Mouse (Mus musculus): ENCODE results near the gene Uchl3. TPM values are rescaled to one million over a fixed set of nuclear protein-coding genes. Genes with fewer than 3 reads are reported as not detected.

Gene Uchl3
- 27.3 and 33.3 TPM in 2 replicates for polyA plus RNA-seq (2012; ENCODE audit: insufficient read depth, insufficient read length, missing spikeins)

DNA sequence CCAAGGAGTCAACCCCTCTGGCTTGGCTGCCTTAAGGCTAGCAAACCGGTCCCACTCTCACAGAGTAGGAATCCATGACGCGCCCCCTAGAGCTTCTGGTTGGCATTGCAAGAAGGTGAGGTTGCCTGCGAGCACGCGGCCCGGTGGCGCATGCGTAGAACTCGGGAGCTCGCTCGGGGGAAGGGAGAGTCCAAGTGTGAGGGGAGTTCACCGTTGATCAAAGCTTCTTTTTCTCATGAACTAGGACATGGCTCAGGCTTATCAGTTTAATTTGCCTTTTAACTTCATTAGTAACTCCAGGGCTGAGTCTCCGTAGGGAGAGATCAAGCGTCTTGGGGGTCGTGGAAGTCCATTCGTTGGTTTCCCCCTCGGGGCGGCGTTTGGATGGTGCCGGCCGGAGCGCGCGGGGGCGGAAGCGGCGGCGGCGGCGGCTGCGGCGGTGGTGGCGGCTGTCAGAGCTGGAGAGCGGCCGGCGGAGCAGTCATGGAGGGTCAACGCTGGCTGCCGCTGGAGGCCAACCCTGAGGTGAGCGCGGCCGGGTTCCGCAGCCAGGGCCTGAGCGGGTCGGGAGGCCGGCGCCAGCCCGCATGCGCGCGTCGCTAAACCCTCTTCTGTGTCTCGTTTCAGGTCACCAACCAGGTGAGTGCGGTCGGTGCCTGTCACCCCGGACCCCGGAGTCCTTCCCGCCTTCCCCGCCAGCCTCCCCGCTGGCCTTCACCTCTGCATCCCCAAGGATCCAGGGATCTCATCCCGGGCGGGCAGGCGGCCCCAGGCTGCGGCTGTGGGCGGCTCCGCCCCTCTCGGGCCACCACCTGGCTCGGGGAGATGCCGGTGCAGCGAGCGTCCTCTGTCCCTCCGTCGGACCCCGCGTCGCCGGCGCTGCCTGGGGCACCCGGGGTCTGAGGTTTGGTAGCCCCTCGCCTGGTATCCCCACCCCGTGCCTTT lies at the start of gene Uchl3:
Uchl3 (plus strand) TSS at position 387 of the 945 bp plus-strand sequence.
- Histone ChIP-seq H3K4me3 (ENCODE audit: insufficient read depth, low read length) (peak within 1 kb of the TSS; percentile 91), H3K4me1 (ENCODE audit: control insufficient read depth, insufficient read depth, low read length) (peaks cover 13% of the 10 kb centered on the region), H3K27ac (ENCODE audit: insufficient read depth, low read depth, low read length) (peak within 1 kb of the TSS; percentile 55)
- TF ChIP-seq CTCF (IDR thresholded peaks at IDR 0.05; ENCODE audit: low read depth, low read length) = peak; percentile 78
- no peak for TF ChIP-seq POLR2A (IDR thresholded peaks at IDR 0.05; ENCODE audit: borderline replicate concordance, low read depth, low read length)

DNA sequence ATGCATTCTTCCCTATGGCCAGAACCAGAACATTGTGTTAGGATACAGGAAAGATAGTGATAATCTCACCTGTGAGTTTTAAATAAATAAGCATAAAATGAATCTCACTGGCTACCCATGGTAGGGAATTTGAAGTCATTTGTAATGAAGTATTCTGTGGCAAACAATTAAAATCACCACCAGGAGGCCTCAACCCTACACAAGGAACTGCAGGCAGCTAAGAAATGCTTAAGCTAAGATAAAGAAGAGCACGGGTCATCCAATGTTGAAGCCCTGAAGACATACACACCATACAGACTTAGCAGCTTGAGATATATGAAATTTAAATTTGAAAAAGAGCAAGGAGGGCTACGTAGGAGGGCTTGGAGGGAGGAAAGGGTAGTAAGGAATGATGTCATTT lies 47.9 kb upstream of the Uchl3 start:
- Histone ChIP-seq H3K4me1 (ENCODE audit: control insufficient read depth, insufficient read depth, low read length) (peaks cover 2% of the 10 kb centered on the region), H3K4me3 (ENCODE audit: insufficient read depth, low read length) (no peak overlapping the region), H3K27ac (ENCODE audit: insufficient read depth, low read depth, low read length) (no peak overlapping the region)
- TF ChIP-seq POLR2A (IDR thresholded peaks at IDR 0.05; ENCODE audit: borderline replicate concordance, low read depth, low read length) (no peak), CTCF (IDR thresholded peaks at IDR 0.05; ENCODE audit: low read depth, low read length) (no peak)

- TF ChIP-seq CTCF (IDR thresholded peaks at IDR 0.05; ENCODE audit: low read depth, low read length) (no peak), POLR2A (IDR thresholded peaks at IDR 0.05; ENCODE audit: borderline replicate concordance, low read depth, low read length) (no peak)
These were observed 45.9 kb upstream of the Uchl3 start for GRCm38 (mm10) chr14:101607631-101608518.

GRCm38 (mm10) chr14:101608519-101609368 lies 45.0 kb upstream of the Uchl3 start, which contains the start of gene Tbc1d4:
TSS of gene Tbc1d4 (minus strand) at chr14:101609191.
- Histone ChIP-seq H3K4me1 (ENCODE audit: control insufficient read depth, insufficient read depth, low read length) (peaks cover 2% of the 10 kb centered on the region; the same call in 1 of the 2 replicates), H3K4me3 (ENCODE audit: insufficient read depth, low read length) (peak within 1 kb of the TSS; percentile 92), H3K27ac (ENCODE audit: insufficient read depth, low read depth, low read length) (peak within 1 kb of the TSS; percentile 75)
- TF ChIP-seq POLR2A (IDR thresholded peaks at IDR 0.05; ENCODE audit: borderline replicate concordance, low read depth, low read length) = peak; percentile 59; the same call in 1 of the 2 replicates
- peak; percentile 54 for TF ChIP-seq CTCF (IDR thresholded peaks at IDR 0.05; ENCODE audit: low read depth, low read length)

More at GRCm38 (mm10) chr14:101607631-101608518, 45.9 kb upstream of the Uchl3 start:
- peaks cover 2% of the 10 kb centered on the region; the same call in 1 of the 2 replicates for H3K4me1 ChIP-seq (ENCODE audit: control insufficient read depth, insufficient read depth, low read length)
- peak overlapping the region; percentile 92 for H3K4me3 ChIP-seq (ENCODE audit: insufficient read depth, low read length)
- H3K27ac ChIP-seq (ENCODE audit: insufficient read depth, low read depth, low read length) = peak overlapping the region; percentile 75

GRCm38 (mm10) chr14:101610701-101611100 lies 43.1 kb upstream of the Uchl3 start:
- TF ChIP-seq POLR2A (IDR thresholded peaks at IDR 0.05; ENCODE audit: borderline replicate concordance, low read depth, low read length) (no peak), CTCF (IDR thresholded peaks at IDR 0.05; ENCODE audit: low read depth, low read length) (no peak)
- Histone ChIP-seq H3K27ac (ENCODE audit: insufficient read depth, low read depth, low read length) (no peak overlapping the region), H3K4me3 (ENCODE audit: insufficient read depth, low read length) (no peak overlapping the region), H3K4me1 (ENCODE audit: control insufficient read depth, insufficient read depth, low read length) (peaks cover 2% of the 10 kb centered on the region; the same call in 1 of the 2 replicates)

- Histone ChIP-seq H3K27ac (ENCODE audit: insufficient read depth, low read depth, low read length) (no peak overlapping the region), H3K4me1 (ENCODE audit: control insufficient read depth, insufficient read depth, low read length) (peaks cover 5% of the 10 kb centered on the region; the same call in 1 of the 2 replicates), H3K4me3 (ENCODE audit: insufficient read depth, low read length) (no peak overlapping the region)
- TF ChIP-seq POLR2A (IDR thresholded peaks at IDR 0.05; ENCODE audit: borderline replicate concordance, low read depth, low read length) (no peak), CTCF (IDR thresholded peaks at IDR 0.05; ENCODE audit: low read depth, low read length) (no peak)
These were observed 40.6 kb upstream of the Uchl3 start for GRCm38 (mm10) chr14:101613206-101613605.

DNA sequence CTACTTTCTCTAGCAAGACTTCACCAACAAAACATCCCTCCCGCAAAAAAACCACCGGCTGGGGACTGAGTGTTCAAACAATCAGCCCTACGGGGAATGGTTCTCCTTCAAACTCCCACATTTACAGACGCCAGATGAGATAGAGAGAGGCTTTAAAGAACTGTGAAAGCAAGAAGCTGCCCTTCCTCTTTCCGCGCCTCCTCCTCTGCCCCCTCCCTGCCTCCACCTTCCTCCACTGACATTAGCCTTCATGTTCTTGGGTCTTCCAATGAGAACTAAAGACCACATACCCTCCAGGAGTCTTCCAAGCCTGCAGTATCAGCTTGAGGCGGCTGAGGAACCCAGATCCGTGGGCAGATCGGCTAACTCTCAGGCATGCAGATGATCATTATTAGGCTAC lies 37.6 kb upstream of the Uchl3 start:
- Histone ChIP-seq H3K4me3 (ENCODE audit: insufficient read depth, low read length) (no peak overlapping the region), H3K27ac (ENCODE audit: insufficient read depth, low read depth, low read length) (no peak overlapping the region), H3K4me1 (ENCODE audit: control insufficient read depth, insufficient read depth, low read length) (peaks cover 5% of the 10 kb centered on the region; the same call in 1 of the 2 replicates)
- no peak for TF ChIP-seq CTCF (IDR thresholded peaks at IDR 0.05; ENCODE audit: low read depth, low read length)
- no peak for TF ChIP-seq POLR2A (IDR thresholded peaks at IDR 0.05; ENCODE audit: borderline replicate concordance, low read depth, low read length)

GRCm38 (mm10) chr14:101617680-101618079 lies 36.1 kb upstream of the Uchl3 start:
- Histone ChIP-seq H3K27ac (ENCODE audit: insufficient read depth, low read depth, low read length) (no peak overlapping the region), H3K4me3 (ENCODE audit: insufficient read depth, low read length) (no peak overlapping the region), H3K4me1 (ENCODE audit: control insufficient read depth, insufficient read depth, low read length) (peaks cover 5% of the 10 kb centered on the region; the same call in 1 of the 2 replicates)
- TF ChIP-seq POLR2A (IDR thresholded peaks at IDR 0.05; ENCODE audit: borderline replicate concordance, low read depth, low read length) (no peak), CTCF (IDR thresholded peaks at IDR 0.05; ENCODE audit: low read depth, low read length) (no peak)
